Comparison of ENCODE assay signal across 14 mouse cellular contexts in genomic region chr2:102648845-102649500, GRCm38 (mm10). TPM values are rescaled to one million over a fixed set of nuclear protein-coding genes. Genes with fewer than 3 reads are reported as not detected.
DNase-seq lines count a peak whose midpoint lies in the region; ATAC-seq lines count a peak whose summit lies in the region.
"Had no signal": no experiment of that assay in that cellular context is flagged by ENCODE, and none has a peak within 500 bp of the region (broad histone marks: within the 10 kb centered on the region; RNA-seq: fewer than 3 reads in every experiment).

No protein-coding gene starts in this region.

- no peaks in the 10 kb centered on the region for H3K36me3 ChIP-seq in embryonic facial prominence, embryonic 15.5 days
- no peaks in the 10 kb centered on the region for H3K36me3 ChIP-seq in intestine, embryonic 16.5 days (ENCODE audit: control insufficient read depth, insufficient read depth, low read length)
- no peaks in the 10 kb centered on the region for H3K36me3 ChIP-seq in heart, embryonic 10.5 days
- H3K36me3 ChIP-seq: stomach, embryonic 15.5 days had no signal

- H3K4me1 ChIP-seq in embryonic facial prominence, embryonic 15.5 days = peaks cover 10% of the 10 kb centered on the region
- H3K4me1 ChIP-seq in intestine, embryonic 16.5 days (ENCODE audit: control insufficient read depth, insufficient read depth, low read length) = no peaks in the 10 kb centered on the region
- no peaks in the 10 kb centered on the region for H3K4me1 ChIP-seq in heart, embryonic 10.5 days
- H3K4me1 ChIP-seq: stomach, embryonic 15.5 days had no signal

- 0 out of 2 replicates have a peak, but pooled peaks have one; percentile 57 for ATAC-seq in embryonic facial prominence, embryonic 15.5 days (ENCODE audit: insufficient number of reproducible peaks, low FRiP score, low TSS enrichment, low read depth)
- ATAC-seq in intestine, embryonic 16.5 days = no peak

- 73% methylated on average over 10 of the region's 10 CpGs for WGBS in embryonic facial prominence, embryonic 15.5 days
- WGBS in intestine, embryonic 16.5 days = 80% methylated on average over 10 of the region's 10 CpGs
- 83% methylated on average over 10 of the region's 10 CpGs for WGBS in heart, embryonic 10.5 days

- no peaks in the 10 kb centered on the region for H3K9me3 ChIP-seq in embryonic facial prominence, embryonic 15.5 days (replicated peaks)
- H3K9me3 ChIP-seq in intestine, embryonic 16.5 days (ENCODE audit: control insufficient read depth, low read length) = no peaks in the 10 kb centered on the region
- H3K9me3 ChIP-seq in heart, embryonic 10.5 days = no peaks in the 10 kb centered on the region
- H3K9me3 ChIP-seq: stomach, embryonic 15.5 days had no signal

- DNase-seq in heart, adult 11 months = peak; percentile 75
- no peak for DNase-seq in heart, postnatal 25 days (ENCODE audit: low spot score)
- peak; percentile 60 for DNase-seq in Muller cell, postnatal 12 days (ENCODE audit: inconsistent ontology term)
- DNase-seq in left cerebral cortex, postnatal 14 days (ENCODE audit: low spot score in 2 of 2) = peak; percentile 59 to 73
- DNase-seq in spleen, postnatal 36 days (ENCODE audit: low spot score in 2 of 2) = no peak
- no peak for DNase-seq in heart, embryonic 10.5 days (ENCODE audit: low spot score)
- DNase-seq: lung, postnatal 14 days; midbrain, embryonic 14.5 days had no signal

- H3K27ac ChIP-seq in embryonic facial prominence, embryonic 15.5 days (replicated peaks) = peak overlapping the region; percentile 39; the same call in 1 of the 2 replicates
- H3K27ac ChIP-seq in intestine, embryonic 16.5 days (ENCODE audit: low read length) = no peak overlapping the region
- no peak overlapping the region for H3K27ac ChIP-seq in heart, embryonic 10.5 days
- H3K27ac ChIP-seq: kidney, postnatal 0 days; stomach, embryonic 15.5 days had no signal

- no peak overlapping the region for H3K4me2 ChIP-seq in embryonic facial prominence, embryonic 15.5 days (replicated peaks)
- H3K4me2 ChIP-seq in intestine, embryonic 16.5 days (ENCODE audit: low read depth, low read length) = no peak overlapping the region
- H3K4me2 ChIP-seq: stomach, embryonic 15.5 days had no signal

- no peak overlapping the region for H3K4me3 ChIP-seq in embryonic facial prominence, embryonic 15.5 days (replicated peaks)
- no peak overlapping the region for H3K4me3 ChIP-seq in intestine, embryonic 16.5 days (ENCODE audit: low read length)
- no peak overlapping the region for H3K4me3 ChIP-seq in heart, embryonic 10.5 days
- H3K4me3 ChIP-seq: stomach, embryonic 15.5 days had no signal

- intact Hi-C loops in heart, postnatal 25 days (cut with DNase I) = no loop called here
- intact Hi-C loops in left cerebral cortex, postnatal 14 days (cut with DNase I) = no loop called here

- no peak overlapping the region for H3K9ac ChIP-seq in embryonic facial prominence, embryonic 15.5 days
- no peak overlapping the region for H3K9ac ChIP-seq in intestine, embryonic 16.5 days (ENCODE audit: low read depth, low read length)
- H3K9ac ChIP-seq: stomach, embryonic 15.5 days had no signal

- no peaks in the 10 kb centered on the region for H3K27me3 ChIP-seq in embryonic facial prominence, embryonic 15.5 days
- H3K27me3 ChIP-seq in intestine, embryonic 16.5 days (replicated peaks; ENCODE audit: control insufficient read depth, insufficient read depth, low read length) = no peaks in the 10 kb centered on the region
- H3K27me3 ChIP-seq in heart, embryonic 10.5 days (ENCODE audit: insufficient read depth, poor library complexity, severe bottlenecking) = no peaks in the 10 kb centered on the region
- H3K27me3 ChIP-seq: stomach, embryonic 15.5 days had no signal

RNA-seq across cellular contexts. Expression of gene Slc1a2, which starts 9.5 kb away (rescaled TPM):
- under 1 TPM; 0.05 to 0.06 TPM for total RNA-seq in heart, postnatal 25 days (2021)
- polyA plus RNA-seq in embryonic facial prominence, embryonic 15.5 days (2015; fragmentation: Nextera tagmentation; extraction: Ambion mirVana) = 0.38 and 0.72 TPM in 2 replicates
- 1,000 to 10,000 TPM; 2,125 to 2,199 TPM for total RNA-seq in left cerebral cortex, postnatal 14 days (2021)
- polyA plus RNA-seq in intestine, embryonic 16.5 days (2015; fragmentation: Nextera tagmentation; extraction: Ambion mirVana) = 0.13 and 0.26 TPM in 2 replicates
- 0.21 and 0.40 TPM in 2 replicates for polyA plus RNA-seq in heart, embryonic 10.5 days (2016; fragmentation: Nextera tagmentation; extraction: Ambion mirVana)
- total RNA-seq: granulocyte monocyte progenitor cell, adult 5-6 weeks; hematopoietic stem cell, adult 5-6 weeks had no signal

Comparison
In these comparisons a context has a peak if more than half of its experiments do, and no peak if none do; other contexts are left out.
1. DNase-seq: peak in heart, adult 11 months (single experiment), Muller cell, postnatal 12 days (single experiment) and left cerebral cortex, postnatal 14 days (2 of 2); none in heart, postnatal 25 days (single experiment), spleen, postnatal 36 days (0 of 2) and heart, embryonic 10.5 days (single experiment).